Mouse (Mus musculus) liver, adult 2 months (tissue): ENCODE data around the gene Ccdc163. TPM values are rescaled to one million over a fixed set of nuclear protein-coding genes. Genes with fewer than 3 reads are reported as not detected.

Source experiments
- DNase-seq: peaks from one replicate; pipeline ENCODE4 v3.0.0-alpha.2; 2011; ENCODE audit warnings: low read depth, low spot score; ENCODE audit errors: extremely low read depth
- H3K27ac ChIP-seq: fragments of 200-500 bp; replicated peaks from 2 replicates; pipeline ENCODE4 v1.5.1; 2012; ENCODE audit warnings: low read depth, mild to moderate bottlenecking, control low read depth, inconsistent platforms, low read length; ENCODE audit not compliant: insufficient read depth
- H3K27me3 ChIP-seq: fragments of 200-500 bp; 2 replicates; pipeline ENCODE4 v1.6.1; 2012; ENCODE audit warnings: mild to moderate bottlenecking, moderate library complexity, low read length, inconsistent platforms; ENCODE audit not compliant: control insufficient read depth, insufficient read depth
- H3K36me3 ChIP-seq: fragments of 200-500 bp; 2 replicates; pipeline ENCODE4 v1.6.1; 2012; ENCODE audit warnings: low read length, inconsistent platforms; ENCODE audit not compliant: control insufficient read depth, insufficient read depth
- H3K4me1 ChIP-seq: fragments of 200-500 bp; 2 replicates; pipeline ENCODE4 v1.6.1; 2011; ENCODE audit warnings: low read length; ENCODE audit not compliant: control insufficient read depth, insufficient read depth
- H3K4me3 ChIP-seq: fragments of 200-500 bp; 2 replicates; pipeline ENCODE4 v1.5.1; 2011; ENCODE audit warnings: low read depth, mild to moderate bottlenecking, control low read depth, low read length, moderate library complexity; ENCODE audit not compliant: insufficient read depth
- H3K79me2 ChIP-seq: fragments of 200-500 bp; 2 replicates; pipeline ENCODE4 v1.6.1; 2012; ENCODE audit warnings: inconsistent platforms, mild to moderate bottlenecking, low read length, moderate library complexity; ENCODE audit not compliant: control insufficient read depth, insufficient read depth
- H3K9ac ChIP-seq: fragments of 200-500 bp; 2 replicates; pipeline ENCODE4 v1.6.1; 2012; ENCODE audit warnings: low read depth, mild to moderate bottlenecking, control low read depth, inconsistent platforms, low read length
- CTCF ChIP-seq: fragments of 200-500 bp; IDR thresholded peaks from 2 replicates; pipeline ENCODE4 v1.5.1; 2011; ENCODE audit warnings: low read depth, low read length, control low read depth
- POLR2A ChIP-seq: fragments of 200-500 bp; IDR thresholded peaks from 2 replicates; pipeline ENCODE4 v1.6.1; 2011; ENCODE audit warnings: low read length, control low read depth; ENCODE audit not compliant: insufficient read depth; ENCODE audit errors: extremely low read depth
- WGBS: fragments of 180-500 bp; shearing (Covaris S2); methylation state at CpG from one replicate; pipeline ENCODE4 v1.1.7; 2018; 5-methylcytosine and 5-hydroxymethylcytosine counted together
- polyA plus RNA-seq: library from polyadenylated mRNA; depleted of rRNA; stranded (reverse); fragments of >200 nt; gene quantifications from 2 replicates; pipeline ENCODE4 v1.2.3, GENCODE M21; 2012
- total RNA-seq: library from RNA; depleted of rRNA; stranded (reverse); fragments of >200 nt; gene quantifications from 2 replicates; pipeline ENCODE4 v1.2.3, GENCODE M21; 2014

Ccdc163 gene
- total and polyA plus RNA-seq, 2 experiments = 2.7 to 13.1 TPM

DNA sequence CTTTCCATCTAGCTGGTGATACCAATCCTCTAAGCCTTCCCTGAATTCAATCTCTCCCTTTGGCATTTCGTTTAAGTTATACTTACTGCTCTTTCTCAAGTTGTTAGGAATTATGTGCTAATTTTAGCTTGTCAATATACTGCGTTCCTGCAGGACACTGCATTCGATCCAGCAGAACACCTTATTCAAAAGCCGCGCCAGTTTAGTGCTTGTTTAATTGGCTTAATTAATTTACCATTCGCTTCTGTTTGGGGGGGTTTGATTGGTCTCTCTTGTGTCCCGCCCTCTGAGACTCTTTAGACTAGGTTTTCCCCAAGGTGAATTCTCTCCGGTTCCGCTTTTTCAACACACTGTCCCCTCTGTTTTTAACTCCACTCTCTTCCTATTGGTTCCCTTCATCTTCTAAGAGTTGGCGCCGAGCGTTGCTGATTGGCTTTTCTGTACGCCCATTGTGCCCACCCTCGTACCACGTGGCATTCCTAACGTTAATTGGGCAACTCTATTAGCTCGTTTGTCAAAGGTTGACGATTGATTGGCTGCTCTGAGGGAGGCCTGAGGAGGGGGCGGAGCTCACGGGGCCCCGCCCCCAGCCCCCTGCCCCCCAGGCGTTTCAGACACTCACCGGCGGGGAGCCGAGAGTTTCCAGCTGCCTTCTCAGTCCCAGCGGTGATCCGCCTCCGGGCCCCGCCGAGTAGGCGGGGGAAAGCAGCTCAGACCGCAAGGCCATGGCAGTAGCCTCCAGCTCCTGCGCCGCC is 12.2 kb downstream of the Ccdc163 start, which contains the start of gene Tesk2:
TSS of gene Tesk2 (plus strand) at position 606 of the 755 bp plus-strand sequence.
- H3K4me3 ChIP-seq = peak within 1 kb of the TSS; percentile 75
- DNase-seq = peak; percentile 100
- H3K27me3 ChIP-seq = no peaks in the 10 kb centered on the region
- TF ChIP-seq CTCF = no peak
- TF ChIP-seq POLR2A = peak; percentile 90
- whole genome bisulfite sequencing = under 1% methylated on average over 33 of the region's 34 CpGs
- H3K36me3 ChIP-seq = no peaks in the 10 kb centered on the region
- H3K9ac ChIP-seq = peak within 1 kb of the TSS; percentile 83
- peaks cover 9% of the 10 kb centered on the region; the same call in 1 of the 2 replicates for H3K79me2 ChIP-seq
- peaks cover 7% of the 10 kb centered on the region for H3K4me1 ChIP-seq
- H3K27ac ChIP-seq = peak within 1 kb of the TSS; percentile 88

DNA sequence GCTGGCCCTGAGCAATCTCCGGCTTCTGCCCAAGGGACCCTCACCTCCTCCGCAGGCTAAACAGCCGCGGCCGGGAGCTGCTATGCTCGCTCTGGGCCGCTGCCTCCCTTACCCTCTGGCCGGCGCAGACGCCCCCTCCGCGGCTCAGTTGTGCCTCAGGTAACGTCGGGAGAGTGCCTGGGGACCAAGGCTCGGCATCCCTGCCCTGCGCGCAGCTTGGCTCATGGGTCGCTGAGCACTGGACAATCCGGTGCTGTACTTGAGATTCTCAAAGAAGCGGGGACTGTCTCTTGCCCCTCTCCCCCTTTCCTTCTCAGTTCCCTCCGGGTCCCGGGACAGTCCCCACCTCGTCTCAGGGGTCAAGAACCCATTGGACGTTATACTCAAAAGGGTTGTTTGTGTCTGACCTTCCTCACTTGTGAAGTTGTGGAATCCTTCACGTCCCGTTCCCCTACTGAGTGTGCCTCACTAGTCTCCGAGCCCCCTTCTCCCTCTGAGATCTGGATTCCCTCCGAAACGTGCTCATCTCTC is 12.9 kb downstream of the Ccdc163 start:
- Histone ChIP-seq H3K36me3 (no peaks in the 10 kb centered on the region), H3K27ac (peak overlapping the region; percentile 88), H3K79me2 (peaks cover 14% of the 10 kb centered on the region; the same call in 1 of the 2 replicates), H3K4me1 (peaks cover 7% of the 10 kb centered on the region), H3K4me3 (peak overlapping the region; percentile 75), H3K27me3 (no peaks in the 10 kb centered on the region), H3K9ac (peak overlapping the region; percentile 83)
- DNase-seq = peak; percentile 64
- 2% methylated on average over 29 of the region's 29 CpGs for WGBS
- TF ChIP-seq CTCF (no peak), POLR2A (no peak)

DNA sequence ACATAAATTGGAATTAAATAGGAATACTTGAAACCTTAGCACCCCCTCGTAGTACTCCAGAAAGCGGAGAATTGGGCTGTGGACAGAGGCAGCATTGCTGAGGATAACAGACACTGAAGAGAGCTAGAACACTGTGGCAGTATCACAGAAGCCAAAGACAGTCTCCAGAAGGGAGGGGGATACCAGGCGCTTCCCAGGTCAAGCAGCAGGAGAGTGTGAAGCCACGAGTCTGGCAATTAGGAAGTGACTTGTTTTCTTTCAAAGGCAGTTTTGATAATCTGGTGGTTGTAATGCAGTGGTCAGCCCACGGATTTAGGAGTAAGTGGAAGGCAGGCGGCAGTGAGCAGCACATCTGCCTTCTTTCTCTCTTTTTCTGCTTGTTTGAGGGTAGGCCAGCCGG is 13.9 kb downstream of the Ccdc163 start:
- Histone ChIP-seq H3K4me3 (peak overlapping the region; percentile 75), H3K4me1 (peaks cover 13% of the 10 kb centered on the region), H3K27me3 (no peaks in the 10 kb centered on the region), H3K36me3 (no peaks in the 10 kb centered on the region), H3K9ac (peak overlapping the region; percentile 50), H3K27ac (peak overlapping the region; percentile 25; the same call in 1 of the 2 replicates), H3K79me2 (peaks cover 15% of the 10 kb centered on the region; the same call in 1 of the 2 replicates)
- no peak for TF ChIP-seq CTCF
- 40% methylated on average over 7 of the region's 7 CpGs for WGBS
- peak; percentile 25 for DNase-seq

DNA sequence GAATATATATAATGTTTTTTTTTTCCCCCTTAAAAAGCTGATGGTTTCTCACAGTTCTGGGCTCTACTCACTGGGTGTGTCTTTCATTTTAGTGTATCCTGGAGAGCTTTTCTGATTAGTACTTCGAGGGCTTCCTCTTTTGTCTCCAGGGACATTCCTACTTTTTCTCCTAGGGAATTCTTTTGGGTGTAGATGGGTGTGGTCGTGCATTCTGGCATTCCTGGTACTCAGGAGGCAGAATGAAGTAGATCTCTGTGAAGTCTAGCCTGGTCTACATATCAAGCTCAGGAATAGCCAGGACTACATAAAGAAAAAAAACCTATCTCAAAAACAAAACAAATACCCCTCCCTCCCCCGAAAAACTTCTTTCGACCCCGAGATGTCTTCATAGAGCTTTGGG is 17.1 kb downstream of the Ccdc163 start:
- H3K4me1 ChIP-seq = peaks cover 23% of the 10 kb centered on the region
- no peaks in the 10 kb centered on the region for H3K27me3 ChIP-seq
- TF ChIP-seq CTCF (no peak), POLR2A (no peak)
- DNase-seq = no peak
- H3K27ac ChIP-seq = no peak overlapping the region
- H3K36me3 ChIP-seq = no peaks in the 10 kb centered on the region
- no peak overlapping the region for H3K4me3 ChIP-seq
- H3K9ac ChIP-seq = no peak overlapping the region
- H3K79me2 ChIP-seq = peaks cover 23% of the 10 kb centered on the region; the same call in 1 of the 2 replicates
- WGBS = 86% methylated on average over 5 of the region's 5 CpGs

DNA sequence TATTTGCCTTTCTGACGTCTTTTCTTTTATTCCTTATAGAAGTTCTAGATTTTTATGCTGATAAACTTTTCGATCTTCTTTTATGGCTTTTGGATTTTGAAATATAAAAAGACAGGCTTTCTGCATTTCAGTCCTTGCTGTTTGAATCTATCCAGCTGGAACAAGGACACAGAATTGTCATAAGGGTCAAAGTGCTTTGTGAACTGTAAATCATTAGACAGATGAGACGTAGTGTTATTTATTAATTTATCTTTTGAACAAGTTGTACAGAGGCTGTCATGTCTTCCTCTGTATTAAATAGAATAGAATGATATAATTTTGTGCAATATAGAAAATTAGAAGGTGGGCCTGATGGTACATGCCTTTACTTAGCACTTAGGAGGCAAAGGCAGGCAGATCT is 19.1 kb downstream of the Ccdc163 start:
- Histone ChIP-seq H3K27ac (peak overlapping the region; percentile 75), H3K4me3 (peak overlapping the region; percentile 37; the same call in 1 of the 2 replicates), H3K36me3 (no peaks in the 10 kb centered on the region), H3K27me3 (no peaks in the 10 kb centered on the region), H3K9ac (peak overlapping the region; percentile 21; the same call in 1 of the 2 replicates), H3K79me2 (peaks cover 23% of the 10 kb centered on the region; the same call in 1 of the 2 replicates), H3K4me1 (peaks cover 23% of the 10 kb centered on the region)
- WGBS = 22% methylated on average over 3 of the region's 3 CpGs
- TF ChIP-seq CTCF (no peak), POLR2A (no peak)
- peak; percentile 94 for DNase-seq
